Mouse (Mus musculus): ENCODE data around the gene Tvp23b. TPM values are rescaled to one million over a fixed set of nuclear protein-coding genes. Genes with fewer than 3 reads are reported as not detected.

Tvp23b gene
- total and polyA plus RNA-seq, 3 experiments: 24.3 to 40.0 TPM; not detected in 1

- TF ChIP-seq EP300 (IDR thresholded peaks at IDR 0.05; ENCODE audit: low read depth in 1 of 2, low read length in 2 of 2) (no peak), USF2 (IDR thresholded peaks at IDR 0.05; ENCODE audit: borderline replicate concordance in 1 of 2, insufficient read depth in 1 of 2, low read depth in 1 of 2, low read length in 2 of 2) (no peak)
Observed at GRCm38 (mm10) chr11:62921052-62921977, 42.1 kb downstream of the Tvp23b start (continued).

- Histone ChIP-seq H3K27ac (ENCODE audit: control insufficient read depth, low read depth, low read length) (no peak overlapping the region), H3K9ac (ENCODE audit: control insufficient read depth, low read depth, low read length, poor library complexity, severe bottlenecking) (no peak overlapping the region), H3K4me1 (ENCODE audit: control insufficient read depth in 1 of 2, insufficient read depth in 2 of 2, low read length in 2 of 2) (no peaks in the 10 kb centered on the region; a peak in 1 of 4 replicates), H3K27me3 (ENCODE audit: control insufficient read depth in 1 of 2, insufficient read depth in 2 of 2, low read length in 2 of 2) (peaks cover 0 to 2% of the 10 kb centered on the region in 2 experiments; a peak in 1 of 4 replicates), H3K79me2 (ENCODE audit: control insufficient read depth, insufficient read depth, low read length, poor library complexity) (no peaks in the 10 kb centered on the region), H3K4me3 (ENCODE audit: control insufficient read depth in 1 of 2, insufficient read depth in 1 of 2, low read depth in 2 of 2, low read length in 2 of 2) (no peak overlapping the region), H3K36me3 (ENCODE audit: control insufficient read depth in 1 of 2, insufficient read depth in 2 of 2, low read length in 2 of 2) (peaks cover 0 to under 1% of the 10 kb centered on the region in 2 experiments; a peak in 2 of 4 replicates), H3K9me3 (replicated peaks; ENCODE audit: insufficient read depth, low read length) (no peaks in the 10 kb centered on the region)
- no peak for DNase-seq (ENCODE audit: low read depth, low spot score)
- TF ChIP-seq MAX (IDR thresholded peaks at IDR 0.05; ENCODE audit: low read length): no peak
- TF ChIP-seq ELF1 (IDR thresholded peaks at IDR 0.05; ENCODE audit: low read depth, low read length): no peak
Observed at GRCm38 (mm10) chr11:62924091-62924761, 45.0 kb downstream of the Tvp23b start.

GRCm38 (mm10) chr11:62929799-62930198, 50.5 kb downstream of the Tvp23b start:
- DNase-seq (ENCODE audit: low read depth, low spot score): peak; percentile 92
- Histone ChIP-seq H3K4me3 (ENCODE audit: control insufficient read depth in 1 of 2, insufficient read depth in 1 of 2, low read depth in 2 of 2, low read length in 2 of 2) (no peak overlapping the region), H3K9me3 (replicated peaks; ENCODE audit: insufficient read depth, low read length) (no peaks in the 10 kb centered on the region), H3K36me3 (ENCODE audit: control insufficient read depth in 1 of 2, insufficient read depth in 2 of 2, low read length in 2 of 2) (peaks cover 0 to 16% of the 10 kb centered on the region in 2 experiments; a peak in 2 of 4 replicates), H3K9ac (ENCODE audit: control insufficient read depth, low read depth, low read length, poor library complexity, severe bottlenecking) (no peak overlapping the region), H3K79me2 (ENCODE audit: control insufficient read depth, insufficient read depth, low read length, poor library complexity) (no peaks in the 10 kb centered on the region), H3K27ac (ENCODE audit: control insufficient read depth, low read depth, low read length) (no peak overlapping the region), H3K4me1 (ENCODE audit: control insufficient read depth in 1 of 2, insufficient read depth in 2 of 2, low read length in 2 of 2) (peaks cover 0 to 18% of the 10 kb centered on the region in 2 experiments), H3K27me3 (ENCODE audit: control insufficient read depth in 1 of 2, insufficient read depth in 2 of 2, low read length in 2 of 2) (no peaks in the 10 kb centered on the region)
- TF ChIP-seq POLR2AphosphoS2 (IDR thresholded peaks at IDR 0.05; ENCODE audit: low read length): no peak
- no peak for TF ChIP-seq MYC (IDR thresholded peaks at IDR 0.05; ENCODE audit: low read depth, low read length)
- TF ChIP-seq ETS1 (IDR thresholded peaks at IDR 0.05; ENCODE audit: low read depth, low read length): peak; percentile 78
- peak; percentile 93 for TF ChIP-seq TCF12 (IDR thresholded peaks at IDR 0.05; ENCODE audit: low read depth, low read length)
- TF ChIP-seq CTCF (IDR thresholded peaks at IDR 0.05 in 2 of 3, conservative IDR thresholded peaks at IDR 0.05 in 1 of 3; ENCODE audit: control insufficient read depth in 1 of 3, insufficient read depth in 1 of 3, low read depth in 2 of 3, low read length in 3 of 3, poor library complexity in 1 of 3, severe bottlenecking in 1 of 3): 0 out of 6 replicates have a peak, but pooled peaks of 1 of the 3 experiments have one; percentile 7
- TF ChIP-seq ZMIZ1 (IDR thresholded peaks at IDR 0.05; ENCODE audit: low read depth, low read length): no peak
- peak; percentile 26 for TF ChIP-seq RAD21 (IDR thresholded peaks at IDR 0.05; ENCODE audit: low read depth, low read length)
- TF ChIP-seq TAL1 (IDR thresholded peaks at IDR 0.05; ENCODE audit: low read length): peak; percentile 97
- peak; percentile 97 for TF ChIP-seq GATA1 (IDR thresholded peaks at IDR 0.05; ENCODE audit: low read depth, low read length)
- no peak for TF ChIP-seq POLR2AphosphoS5 (IDR thresholded peaks at IDR 0.05; ENCODE audit: borderline replicate concordance, low read depth, low read length)
- no peak for TF ChIP-seq ZKSCAN1 (IDR thresholded peaks at IDR 0.05; ENCODE audit: low read depth, low read length)
- peak; percentile 87 to 98 for TF ChIP-seq EP300 (IDR thresholded peaks at IDR 0.05; ENCODE audit: low read depth in 1 of 2, low read length in 2 of 2)
- TF ChIP-seq POLR2A (IDR thresholded peaks at IDR 0.05; ENCODE audit: control insufficient read depth in 1 of 2, insufficient read depth in 1 of 2, low read depth in 1 of 2, low read length in 2 of 2, poor library complexity in 1 of 2): no peak
- peak; percentile 78 for TF ChIP-seq RCOR1 (IDR thresholded peaks at IDR 0.05; ENCODE audit: low read depth, low read length)
- TF ChIP-seq SIN3A (IDR thresholded peaks at IDR 0.05; ENCODE audit: low read length): peak; percentile 41; the same call in 1 of the 2 replicates
- peak; percentile 97 for TF ChIP-seq JUND (IDR thresholded peaks at IDR 0.05; ENCODE audit: low read depth, low read length)
- no peak for TF ChIP-seq CHD2 (IDR thresholded peaks at IDR 0.05; ENCODE audit: low read length)
- no peak; the same call in 1 of the 2 replicates for TF ChIP-seq SMC3 (IDR thresholded peaks at IDR 0.05; ENCODE audit: low read depth, low read length)

Data from MEL (cell line).